Mouse (Mus musculus) right cerebral cortex, postnatal 36 days (tissue): Measurements from ENCODE around the gene Doxl2.
"Not testable (repeated sequence)": the region's sequence is repeated elsewhere in the genome, so short reads cannot be mapped to it uniquely, and the experiment has no call there.

Source experiments
- DNase-seq, 2 experiments: peaks; one replicate each; pipeline ENCODE4 v3.0.0; 2022; ENCODE audit warnings: low spot score in 2 of 2, mixed read lengths in 1 of 2

Gene Doxl2

GRCm38 (mm10) chr6:48974663-48975062, at the start of gene Doxl2:
Doxl2 (plus strand) TSS chr6:48974963.
- no peak for DNase-seq

DNA sequence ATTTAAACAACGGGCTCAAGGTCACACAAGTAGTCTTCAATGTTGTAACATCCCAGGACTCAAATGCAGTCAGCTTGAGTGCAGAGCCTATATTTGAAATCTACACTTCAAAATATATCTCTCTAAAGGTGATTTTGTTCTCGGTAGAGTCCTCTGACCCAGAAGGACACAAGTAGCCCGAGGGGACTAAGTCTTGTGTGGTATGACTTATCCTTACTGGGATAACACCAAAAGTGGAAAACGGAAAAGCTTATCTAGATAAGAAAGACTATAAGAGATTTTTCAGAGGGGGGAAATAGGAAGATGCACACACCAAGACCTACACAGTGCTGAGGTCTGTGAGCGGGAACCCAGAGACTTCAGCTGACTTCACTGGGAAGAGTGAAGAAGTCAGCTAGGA, 45.2 kb upstream of the Doxl2 start, which contains the start of gene 1600015I10Rik:
Gene 1600015I10Rik, plus strand, starts transcription at position 301 of the 400 bp plus-strand sequence.
- no peak for DNase-seq

DNA sequence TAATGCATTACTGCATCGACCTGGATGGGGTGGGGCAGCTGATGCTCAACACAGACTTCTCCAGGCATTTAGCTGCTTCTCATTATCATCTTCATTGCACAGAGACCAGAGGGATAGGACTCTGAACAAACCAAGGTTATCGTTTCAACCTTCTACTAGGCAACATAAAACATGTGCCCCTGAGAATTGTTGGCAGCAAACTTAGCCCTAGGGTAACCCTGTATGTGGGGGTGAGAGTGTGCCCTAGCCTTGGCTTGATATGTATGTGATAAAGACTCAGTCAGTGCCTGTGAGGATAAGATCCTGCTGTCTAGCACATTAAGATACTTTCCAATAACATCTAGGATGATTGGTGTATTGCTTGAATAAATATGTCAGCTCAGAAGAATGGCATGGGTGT, 25.2 kb upstream of the Doxl2 start:
- no peak for DNase-seq

GRCm38 (mm10) chr6:48950676-48951075, 24.1 kb upstream of the Doxl2 start:
- DNase-seq, result no peak

GRCm38 (mm10) chr6:48951630-48952029, 23.1 kb upstream of the Doxl2 start:
- DNase-seq, result no peak

GRCm38 (mm10) chr6:48953220-48953619, 21.5 kb upstream of the Doxl2 start:
- no peak for DNase-seq

DNA sequence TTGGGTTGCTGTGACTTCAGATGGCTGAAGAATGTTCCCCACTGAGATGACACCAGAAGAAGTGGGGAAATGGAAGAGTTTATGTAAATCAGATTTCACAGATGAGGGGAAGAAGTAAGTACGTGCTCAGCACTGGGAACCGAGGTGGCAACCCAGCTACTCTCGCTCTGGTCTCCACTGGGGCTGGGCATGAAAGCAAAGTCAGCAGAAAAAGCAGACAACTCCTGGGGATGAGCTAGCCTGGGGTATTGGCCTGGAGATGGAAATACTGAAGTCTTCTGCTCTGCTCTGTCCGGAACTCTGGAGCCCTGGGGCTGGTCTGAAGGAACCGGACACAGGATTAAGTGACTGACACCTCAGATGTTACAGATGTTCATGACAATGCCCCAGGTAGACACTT, 20.6 kb upstream of the Doxl2 start:
- DNase-seq, result no peak

DNA sequence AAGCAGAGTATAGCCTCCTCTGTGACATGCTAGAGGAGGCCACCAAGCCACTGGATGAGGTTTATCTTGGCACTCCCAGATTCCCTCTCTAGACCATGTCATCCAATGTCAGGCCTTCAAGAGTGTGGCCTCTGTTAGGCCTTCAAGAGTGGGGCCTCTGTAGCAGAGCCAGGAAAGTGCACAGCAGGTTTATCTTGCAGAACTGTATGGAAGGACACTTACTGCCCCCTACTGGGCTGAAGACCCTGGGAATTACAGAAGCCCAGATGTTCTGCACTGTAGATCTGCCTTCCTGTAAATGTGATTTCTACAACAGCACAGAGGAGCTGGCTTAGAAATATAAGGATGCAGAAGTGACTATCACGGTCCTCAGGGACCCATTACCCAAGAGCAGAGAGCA, 19.8 kb upstream of the Doxl2 start:
- peak in 1 of 2 experiments; percentile 6 for DNase-seq

- DNase-seq, result no peak
These were observed 18.0 kb upstream of the Doxl2 start for GRCm38 (mm10) chr6:48956785-48957184.

DNA sequence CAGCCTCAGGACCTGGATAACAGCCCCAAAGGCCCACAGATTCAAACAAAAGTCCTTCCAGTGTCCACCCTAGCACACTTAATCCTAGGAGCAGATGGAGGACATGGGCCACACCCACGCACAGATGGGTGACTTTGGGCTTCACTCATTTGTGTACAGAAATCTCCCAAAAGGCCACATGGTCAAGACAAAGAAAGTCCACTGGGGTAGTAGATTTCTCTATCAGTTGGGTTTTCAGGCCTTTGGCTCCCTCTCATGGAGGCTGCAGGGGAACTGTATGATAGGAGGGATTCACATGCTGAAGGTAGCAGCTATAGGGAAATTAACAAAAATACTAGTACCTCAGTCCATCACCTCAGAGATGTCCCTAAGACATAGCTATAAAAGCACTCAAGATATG, 16.7 kb upstream of the Doxl2 start:
- no peak for DNase-seq

DNA sequence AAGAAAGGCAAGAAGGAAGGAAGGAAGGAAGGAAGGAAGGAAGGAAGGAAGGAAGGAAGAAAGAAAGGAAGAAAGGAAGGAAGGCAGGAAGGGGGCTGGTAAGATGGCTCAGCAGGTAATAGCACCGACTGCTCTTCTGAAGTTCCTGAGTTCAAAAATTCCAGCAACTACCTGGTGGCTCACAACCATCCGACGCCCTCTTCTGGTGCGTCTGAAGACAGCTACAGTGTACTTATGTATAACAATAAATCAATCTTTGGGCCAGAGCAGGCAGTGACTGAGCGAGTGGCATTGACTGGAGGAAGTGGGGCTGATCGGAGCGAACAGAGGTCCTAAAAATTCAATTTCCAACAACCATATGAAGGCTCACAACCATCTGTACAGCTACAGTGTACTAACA, 15.6 kb upstream of the Doxl2 start:
- DNase-seq, result not testable (repeated sequence)

- DNase-seq, result not testable (repeated sequence)
These were observed 8.1 kb upstream of the Doxl2 start for GRCm38 (mm10) chr6:48966696-48967095.

GRCm38 (mm10) chr6:48967868-48968267, 6.9 kb upstream of the Doxl2 start:
- no peak for DNase-seq

- DNase-seq, result no peak
These were observed 4.9 kb downstream of the Doxl2 start for GRCm38 (mm10) chr6:48979616-48980015.

DNA sequence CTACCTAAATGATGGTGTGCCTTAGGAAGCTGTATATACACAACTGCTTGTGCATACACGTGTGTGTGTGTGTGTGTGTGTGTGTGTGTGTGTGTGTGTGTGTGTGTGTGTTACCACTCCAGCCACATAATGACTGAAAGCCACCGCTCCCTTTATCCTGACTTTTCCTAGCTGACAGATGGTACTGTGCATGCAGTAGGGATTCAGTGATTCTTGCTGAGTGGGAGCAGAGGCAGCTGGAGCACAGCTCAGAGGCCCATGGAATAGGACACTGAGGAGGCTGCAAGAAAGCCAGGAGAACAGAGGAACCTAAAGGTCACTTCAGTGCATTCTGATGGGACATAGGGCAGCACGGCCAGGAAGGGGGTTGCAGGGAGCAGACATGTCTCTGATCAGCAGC, 7.5 kb downstream of the Doxl2 start:
- peak in 1 of 2 experiments; percentile 16 for DNase-seq

DNA sequence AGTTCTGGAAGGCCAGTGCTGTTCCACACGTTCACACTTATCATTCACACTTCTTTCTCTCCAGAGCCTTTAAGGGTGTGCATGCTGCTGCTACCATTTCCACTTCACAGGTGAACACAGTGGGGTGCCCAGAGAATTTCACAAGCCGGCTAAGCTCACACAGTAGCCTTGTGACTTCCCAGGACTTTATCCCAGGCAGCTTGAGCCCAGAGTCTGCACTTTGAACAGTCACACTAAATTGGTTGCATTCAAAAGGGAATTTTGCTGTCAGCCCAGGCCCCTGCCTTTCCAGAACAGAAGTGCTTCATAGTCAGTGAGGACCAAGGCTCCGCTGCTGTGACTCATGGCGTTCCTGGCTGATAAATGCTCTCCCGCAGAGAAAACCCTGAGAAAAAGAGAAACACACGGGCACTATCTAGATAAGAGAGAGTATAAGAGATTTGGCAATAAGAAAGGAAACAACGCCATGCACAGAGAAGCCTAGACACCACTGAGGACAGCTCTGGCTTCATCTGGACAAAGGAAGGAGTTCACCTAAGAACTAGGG, 11.8 kb downstream of the Doxl2 start, which contains the start of gene Svs1:
Gene Svs1, plus strand, starts transcription at position 418 of the 547 bp plus-strand sequence.
- DNase-seq, result no peak

GRCm38 (mm10) chr6:48989971-48990370, 15.2 kb downstream of the Doxl2 start:
- no peak for DNase-seq

DNA sequence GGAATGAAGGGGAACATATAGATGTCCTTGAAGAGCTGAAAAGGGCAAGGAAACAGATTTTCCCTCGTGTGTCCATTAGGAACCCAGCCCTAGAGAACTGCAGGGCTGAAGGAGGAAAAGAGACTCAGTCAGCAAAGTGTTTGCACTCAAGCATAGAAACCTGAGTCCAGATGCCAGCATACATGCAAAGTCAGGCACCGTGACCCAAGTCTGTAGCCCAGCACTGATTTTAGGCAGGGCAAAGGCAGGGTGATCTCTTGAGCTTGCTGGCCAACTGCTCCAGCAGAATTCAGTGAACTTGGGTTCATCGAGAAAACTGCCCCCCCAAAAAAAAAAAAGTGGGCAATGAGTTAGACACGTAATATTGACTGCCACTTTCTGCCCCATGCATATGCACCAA, 17.2 kb downstream of the Doxl2 start:
- no peak for DNase-seq

DNA sequence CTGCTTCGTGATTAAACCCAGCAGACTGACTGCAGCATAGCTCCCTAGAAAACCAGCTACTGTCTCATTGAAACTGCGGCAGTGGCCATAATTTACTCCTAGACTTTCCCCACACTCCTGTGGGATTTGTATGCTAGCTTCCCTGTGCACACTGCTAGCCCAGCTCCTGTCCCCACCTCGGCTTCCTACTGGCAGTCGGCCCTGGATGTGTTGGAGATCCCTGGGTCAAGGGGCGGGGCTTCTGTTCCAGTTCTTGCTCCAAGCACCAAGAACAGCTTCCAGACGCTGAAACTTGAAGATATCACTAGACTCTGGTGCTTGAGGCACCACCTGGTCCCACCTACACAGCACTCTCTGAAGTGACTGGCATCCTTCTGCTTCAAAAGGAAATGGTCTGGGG, 23.4 kb downstream of the Doxl2 start:
- no peak for DNase-seq

- no peak for DNase-seq
These were observed 24.0 kb downstream of the Doxl2 start for GRCm38 (mm10) chr6:48998796-48999195.

DNA sequence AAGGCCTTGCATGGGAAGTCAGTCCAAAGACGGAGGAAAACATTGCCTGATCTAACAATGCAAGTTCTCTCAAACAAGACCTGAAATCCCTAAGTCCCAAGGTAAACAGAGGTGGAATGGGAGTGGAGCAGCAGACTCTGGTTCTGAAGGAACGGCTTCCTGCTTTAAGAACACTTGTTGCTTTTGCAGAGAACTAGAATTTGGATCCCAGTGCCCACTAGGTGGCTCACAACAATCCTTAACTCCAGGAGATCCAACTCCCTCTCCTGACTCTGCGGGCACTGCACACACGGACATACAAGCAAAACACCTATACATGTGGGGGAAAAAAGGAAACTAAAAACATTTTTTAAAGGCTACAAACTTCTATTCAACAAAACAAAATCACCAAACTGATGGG, 28.6 kb downstream of the Doxl2 start:
- DNase-seq, result no peak

DNA sequence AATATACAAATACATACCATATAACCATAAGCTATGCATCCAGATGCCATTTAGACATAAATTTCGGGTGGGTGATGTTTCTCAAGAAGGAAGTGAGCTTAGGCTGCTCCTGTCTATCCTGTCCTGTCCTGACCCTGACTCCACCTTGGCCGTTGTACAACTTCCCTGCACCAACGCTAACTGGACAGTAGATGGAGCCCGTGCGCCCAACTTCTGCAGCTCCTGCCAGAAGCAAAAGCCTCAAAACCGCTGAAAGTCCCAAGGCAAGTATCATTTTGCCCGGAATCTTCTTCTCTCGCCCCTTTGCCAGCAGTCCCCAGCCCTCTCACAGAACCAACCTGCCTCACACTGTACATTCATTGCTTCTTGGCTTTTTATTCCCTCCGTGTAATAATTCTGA, 33.2 kb downstream of the Doxl2 start:
- DNase-seq, result peak; percentile 26 to 39

DNA sequence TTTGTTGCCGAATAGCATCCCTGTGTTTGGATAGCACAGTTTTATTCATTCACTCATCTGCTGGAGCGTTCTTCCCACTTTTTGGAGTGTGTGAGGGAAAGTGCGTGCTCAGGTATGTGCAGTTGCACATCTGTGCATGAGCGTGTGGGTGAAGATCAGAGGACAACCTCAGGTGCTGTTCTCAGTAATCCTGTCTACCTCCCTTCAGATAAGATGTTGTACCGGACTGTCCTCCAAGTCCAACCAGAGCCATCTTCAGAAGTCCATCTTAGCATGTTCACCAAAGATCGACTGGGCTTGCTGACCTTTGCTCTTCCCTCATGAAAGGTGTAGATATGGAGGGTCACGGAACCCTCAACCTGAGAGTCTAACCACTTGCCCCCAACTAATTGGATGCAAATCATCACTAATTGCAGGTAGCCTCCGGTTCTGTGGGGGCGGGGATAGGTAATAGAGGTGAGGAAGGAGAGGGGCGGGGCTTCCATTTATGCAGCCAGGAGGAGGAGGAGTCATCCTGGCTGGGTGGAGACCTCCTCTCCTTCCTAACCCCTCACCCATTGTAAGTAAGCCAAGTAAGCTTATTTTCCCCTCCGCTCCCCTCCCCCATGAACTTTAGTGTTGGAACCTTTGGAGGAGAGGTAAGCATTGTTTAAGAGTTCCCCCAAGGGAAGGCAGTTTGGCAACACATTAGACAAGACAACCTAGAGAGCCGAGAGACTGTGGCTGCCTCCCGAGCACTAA, 33.8 kb downstream of the Doxl2 start:
- DNase-seq, result no peak
